Mouse (Mus musculus) heart, postnatal 0 days (tissue): Measurements from ENCODE around the gene Galnt10. TPM values are rescaled to one million over a fixed set of nuclear protein-coding genes. Genes with fewer than 3 reads are reported as not detected.

Experiments used
- ATAC-seq: fragments of 200-750 bp; cut with Nextera tagmentation; 2 replicates; pipeline ENCODE4 v1.8.0; 2017; ENCODE audit warnings: low read depth, moderate number of reproducible peaks, moderate library complexity; ENCODE audit not compliant: insufficient read depth
- DNase-seq: peaks from one replicate; pipeline ENCODE4 v3.0.0-alpha.2; 2016; ENCODE audit warnings: low spot score
- H3K27ac ChIP-seq: fragments of 300-500 bp; sonication (generic); 2 replicates; pipeline ENCODE4 v1.5.1; 2014; ENCODE audit warnings: low read depth, mild to moderate bottlenecking
- H3K27me3 ChIP-seq: fragments of 300-500 bp; sonication (generic); 2 replicates; pipeline ENCODE4 v1.6.1; 2014; ENCODE audit warnings: low read length, mixed read lengths; ENCODE audit not compliant: control insufficient read depth, insufficient read depth
- H3K36me3 ChIP-seq: fragments of 300-500 bp; sonication (generic); replicated peaks from 2 replicates; pipeline ENCODE4 v1.6.1; 2014; ENCODE audit warnings: low read length, mixed read lengths; ENCODE audit not compliant: control insufficient read depth, insufficient read depth
- H3K4me1 ChIP-seq: fragments of 300-500 bp; sonication (generic); 2 replicates; pipeline ENCODE4 v1.6.1; 2014; ENCODE audit warnings: antibody characterized with exemption; ENCODE audit not compliant: control insufficient read depth, insufficient read depth
- H3K4me2 ChIP-seq: fragments of 300-500 bp; sonication (generic); 2 replicates; pipeline ENCODE4 v1.6.1; 2014; ENCODE audit warnings: low read depth, mild to moderate bottlenecking, low read length, moderate library complexity
- H3K4me3 ChIP-seq: fragments of 300-500 bp; sonication (generic); 2 replicates; pipeline ENCODE4 v1.5.1; 2014; ENCODE audit warnings: low read depth, low read length
- H3K9ac ChIP-seq: fragments of 300-500 bp; sonication (generic); replicated peaks from 2 replicates; pipeline ENCODE4 v1.6.1; 2014; ENCODE audit warnings: low read depth, low read length, mixed read lengths
- H3K9me3 ChIP-seq: fragments of 300-500 bp; sonication (generic); replicated peaks from 2 replicates; pipeline ENCODE4 v1.6.1; 2016; ENCODE audit warnings: low read length; ENCODE audit not compliant: control insufficient read depth
- CTCF ChIP-seq: IDR thresholded peaks from 2 replicates; pipeline ENCODE4 v1.5.1; 2016; ENCODE audit warnings: antibody characterized with exemption, control low read depth, low read depth
- EP300 ChIP-seq: IDR thresholded peaks from 2 replicates; pipeline ENCODE4 v1.6.1; 2016; ENCODE audit warnings: antibody characterized with exemption, low read depth
- WGBS: fragments of 180-500 bp; shearing (Covaris S2); extraction: QIAGEN DNeasy Blood & Tissue Kit; methylation state at CpG from one replicate; pipeline ENCODE4 v1.1.7; 2014; 5-methylcytosine and 5-hydroxymethylcytosine counted together
- polyA plus RNA-seq: library from polyadenylated mRNA; unstranded; fragments of >200 nt; fragmentation: Nextera tagmentation; extraction: Ambion mirVana; gene quantifications from 2 replicates; pipeline ENCODE4 v1.2.1, GENCODE M21; 2015
- total RNA-seq: library from RNA; depleted of rRNA; stranded (reverse); fragments of >200 nt; gene quantifications from 2 replicates; pipeline ENCODE4 v1.2.3, GENCODE M21; 2014; ENCODE audit warnings: low replicate concordance

The Galnt10 gene
- total and polyA plus RNA-seq, 2 experiments from 2014 or later, result 3.4 to 4.3 TPM

- H3K4me1 ChIP-seq, result no peaks in the 10 kb centered on the region
- no peaks in the 10 kb centered on the region for H3K9me3 ChIP-seq
- no peak overlapping the region for H3K9ac ChIP-seq
- H3K4me3 ChIP-seq, result no peak overlapping the region
- no peak overlapping the region for H3K27ac ChIP-seq
- TF ChIP-seq EP300 (no peak), CTCF (0 out of 2 replicates have a peak, but pooled peaks have one; percentile 5)
- no peaks in the 10 kb centered on the region for H3K36me3 ChIP-seq
- H3K27me3 ChIP-seq, result no peaks in the 10 kb centered on the region
- H3K4me2 ChIP-seq, result no peak overlapping the region
- WGBS, result 46% methylated on average over 18 of the region's 18 CpGs
- no peak for DNase-seq
- ATAC-seq, result no peak
These were observed 141.6 kb downstream of the Galnt10 start for GRCm38 (mm10) chr11:57786616-57787418.

- DNase-seq (no peak), ATAC-seq (no peak)
- Histone ChIP-seq H3K9me3 (no peaks in the 10 kb centered on the region), H3K4me2 (no peak overlapping the region), H3K27me3 (no peaks in the 10 kb centered on the region), H3K36me3 (no peaks in the 10 kb centered on the region), H3K4me1 (no peaks in the 10 kb centered on the region), H3K4me3 (no peak overlapping the region), H3K9ac (no peak overlapping the region), H3K27ac (no peak overlapping the region)
- TF ChIP-seq CTCF (peak; percentile 65), EP300 (no peak)
- WGBS, result 35% methylated on average over 3 of the region's 3 CpGs
These were observed 142.7 kb downstream of the Galnt10 start for GRCm38 (mm10) chr11:57787913-57788312.

GRCm38 (mm10) chr11:57790866-57791535 lies 145.8 kb downstream of the Galnt10 start:
- Histone ChIP-seq H3K4me1 (no peaks in the 10 kb centered on the region), H3K9me3 (no peaks in the 10 kb centered on the region), H3K36me3 (no peaks in the 10 kb centered on the region), H3K9ac (no peak overlapping the region), H3K27ac (no peak overlapping the region), H3K4me2 (no peak overlapping the region), H3K27me3 (no peaks in the 10 kb centered on the region), H3K4me3 (no peak overlapping the region)
- 26% methylated on average over 21 of the region's 21 CpGs for WGBS
- no peak for TF ChIP-seq EP300
- no peak for TF ChIP-seq CTCF
- ATAC-seq, result no peak
- no peak for DNase-seq

- 78% methylated on average over 6 of the region's 6 CpGs for WGBS
- no peak for DNase-seq
- no peak for ATAC-seq
These were observed 149.8 kb downstream of the Galnt10 start for GRCm38 (mm10) chr11:57795086-57795485.

GRCm38 (mm10) chr11:57797828-57798227 lies 152.6 kb downstream of the Galnt10 start:
- 81% methylated on average over 9 of the region's 9 CpGs for WGBS
- DNase-seq (no peak), ATAC-seq (no peak)
- Histone ChIP-seq H3K4me3 (no peak overlapping the region), H3K4me1 (peaks cover 13% of the 10 kb centered on the region), H3K36me3 (no peaks in the 10 kb centered on the region), H3K4me2 (no peak overlapping the region), H3K9ac (no peak overlapping the region), H3K9me3 (no peaks in the 10 kb centered on the region), H3K27ac (no peak overlapping the region), H3K27me3 (no peaks in the 10 kb centered on the region)
- TF ChIP-seq CTCF, result no peak
- TF ChIP-seq EP300, result no peak

More at GRCm38 (mm10) chr11:57795086-57795485, 149.8 kb downstream of the Galnt10 start:
- H3K36me3 ChIP-seq, result no peaks in the 10 kb centered on the region
- H3K4me3 ChIP-seq, result no peak overlapping the region
- H3K27me3 ChIP-seq, result no peaks in the 10 kb centered on the region
- TF ChIP-seq CTCF (no peak), EP300 (no peak)
- H3K4me2 ChIP-seq, result no peak overlapping the region
- H3K27ac ChIP-seq, result no peak overlapping the region
- H3K9me3 ChIP-seq, result no peaks in the 10 kb centered on the region
- H3K9ac ChIP-seq, result no peak overlapping the region
- H3K4me1 ChIP-seq, result peaks cover 2% of the 10 kb centered on the region; the same call in 1 of the 2 replicates
